Mouse (Mus musculus) bone marrow macrophage, adult 2 months (primary cell): ENCODE measurements around the gene Nme6. TPM values are rescaled to one million over a fixed set of nuclear protein-coding genes. Genes with fewer than 3 reads are reported as not detected.

Experiments used
- H3K27ac ChIP-seq: 2 replicates; pipeline ENCODE4 v1.5.1; 2012; ENCODE audit warnings: low read depth, low read length; ENCODE audit not compliant: insufficient read depth
- H3K4me1 ChIP-seq: 2 replicates; pipeline ENCODE4 v1.6.1; 2012; ENCODE audit warnings: low read length; ENCODE audit not compliant: control insufficient read depth, insufficient read depth
- H3K4me3 ChIP-seq: 2 replicates; pipeline ENCODE4 v1.5.1; 2012; ENCODE audit warnings: mild to moderate bottlenecking, low read length, moderate library complexity; ENCODE audit not compliant: insufficient read depth
- CTCF ChIP-seq: IDR thresholded peaks from 2 replicates; pipeline ENCODE4 v1.5.1; 2012; ENCODE audit warnings: low read depth, mild to moderate bottlenecking, low read length, moderate library complexity
- POLR2A ChIP-seq: IDR thresholded peaks from 2 replicates; pipeline ENCODE4 v1.6.1; 2012; ENCODE audit warnings: mild to moderate bottlenecking, low read depth, low read length, borderline replicate concordance
- polyA plus RNA-seq: library from polyadenylated mRNA; stranded (reverse); fragments of >200 nt; gene quantifications from 2 replicates; pipeline ENCODE4 v1.2.4, GENCODE M21; 2012; ENCODE audit not compliant: missing spikeins, insufficient read depth, insufficient read length

The Nme6 gene
- polyA plus RNA-seq, 1 experiment, result 13.9 TPM

DNA sequence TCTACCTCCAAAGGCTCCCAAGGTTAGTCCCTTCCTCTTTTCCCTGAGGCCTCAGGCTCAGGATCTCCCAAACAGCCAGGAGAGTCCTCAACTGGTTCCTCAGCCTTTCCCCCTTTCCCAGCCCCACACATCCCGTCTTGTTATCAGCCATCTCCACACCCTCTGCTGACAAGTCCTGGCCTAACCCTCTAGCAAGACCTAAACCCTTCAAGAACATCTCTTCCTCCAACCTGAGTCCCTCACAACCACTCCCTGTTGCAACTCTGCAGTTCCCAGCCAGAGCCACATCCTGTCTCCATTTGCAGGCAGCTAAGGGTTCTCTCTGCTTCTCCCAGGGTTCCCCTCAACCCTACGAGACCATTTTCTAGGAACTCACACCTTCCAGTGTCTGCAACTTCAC, 33.7 kb downstream of the Nme6 start:
- H3K4me1 ChIP-seq, result peaks cover 8% of the 10 kb centered on the region; the same call in 1 of the 2 replicates
- TF ChIP-seq CTCF, result no peak
- TF ChIP-seq POLR2A, result no peak
- no peak overlapping the region for H3K27ac ChIP-seq
- H3K4me3 ChIP-seq, result no peak overlapping the region

GRCm38 (mm10) chr9:109870983-109871572, 38.5 kb downstream of the Nme6 start:
- no peak for TF ChIP-seq POLR2A
- no peak for TF ChIP-seq CTCF
- H3K27ac ChIP-seq, result no peak overlapping the region
- peaks cover 4% of the 10 kb centered on the region; the same call in 1 of the 2 replicates for H3K4me1 ChIP-seq
- no peak overlapping the region for H3K4me3 ChIP-seq

GRCm38 (mm10) chr9:109874797-109875691, 42.5 kb downstream of the Nme6 start, which contains the start of gene Cdc25a:
Gene Cdc25a (plus strand): TSS chr9:109875579.
- peak within 1 kb of the TSS; percentile 64 for H3K27ac ChIP-seq
- H3K4me3 ChIP-seq, result peak within 1 kb of the TSS; percentile 68
- peaks cover 6% of the 10 kb centered on the region for H3K4me1 ChIP-seq
- TF ChIP-seq POLR2A (no peak), CTCF (no peak)

DNA sequence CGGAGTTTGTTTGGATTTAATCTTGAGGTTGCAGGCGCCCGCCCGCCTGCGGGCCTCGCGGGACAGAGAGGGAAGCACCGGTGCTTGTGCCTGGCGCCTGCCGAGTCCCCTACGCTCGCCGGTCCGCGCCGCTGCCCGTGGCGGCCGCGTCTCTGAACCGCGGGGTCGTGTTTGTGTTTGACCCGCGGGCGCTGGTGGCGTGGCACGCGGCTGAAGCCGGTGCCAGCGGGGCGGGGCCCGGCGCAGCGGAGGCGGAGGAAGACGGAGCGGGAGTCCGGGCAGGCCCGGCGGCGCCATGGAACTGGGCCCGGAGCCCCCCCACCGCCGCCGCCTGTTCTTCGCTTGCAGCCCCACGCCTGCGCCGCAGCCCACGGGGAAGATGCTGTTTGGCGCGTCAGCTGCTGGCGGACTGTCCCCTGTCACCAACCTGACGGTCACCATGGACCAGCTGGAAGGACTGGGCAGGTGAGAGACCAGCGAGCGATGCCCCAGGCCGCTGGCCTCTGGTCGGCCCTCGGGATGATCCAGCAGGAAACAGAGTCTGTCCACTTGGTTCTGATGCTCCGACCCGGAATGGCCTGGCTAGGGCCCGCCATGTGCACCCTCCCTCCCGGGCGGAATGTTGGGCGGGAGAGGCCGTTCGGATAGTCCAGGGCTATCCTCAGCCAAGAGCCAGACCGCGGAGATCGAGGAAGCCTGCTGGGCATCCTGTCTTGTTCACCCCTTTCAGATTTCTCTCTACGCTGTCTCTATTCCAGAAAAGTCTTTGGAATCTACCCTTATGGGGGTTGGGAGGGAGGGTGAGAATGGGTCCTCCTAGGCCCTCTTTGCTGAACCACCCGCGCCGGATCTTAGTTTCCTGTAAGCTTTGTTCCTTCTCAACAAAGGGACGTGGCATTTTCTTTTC, 43.4 kb downstream of the Nme6 start:
- TF ChIP-seq CTCF (no peak), POLR2A (no peak)
- Histone ChIP-seq H3K27ac (peak overlapping the region; percentile 64), H3K4me1 (peaks cover 4% of the 10 kb centered on the region), H3K4me3 (peak overlapping the region; percentile 68)

- Histone ChIP-seq H3K27ac (no peak overlapping the region), H3K4me3 (peak overlapping the region; percentile 68), H3K4me1 (peaks cover 2% of the 10 kb centered on the region)
- no peak for TF ChIP-seq POLR2A
- TF ChIP-seq CTCF, result no peak
Observed at GRCm38 (mm10) chr9:109876756-109877155, 44.2 kb downstream of the Nme6 start.

- H3K27ac ChIP-seq, result no peak overlapping the region
- TF ChIP-seq CTCF, result no peak
- peaks cover 2% of the 10 kb centered on the region for H3K4me1 ChIP-seq
- peak overlapping the region; percentile 68; the same call in 1 of the 2 replicates for H3K4me3 ChIP-seq
Observed at GRCm38 (mm10) chr9:109877666-109878065, 45.1 kb downstream of the Nme6 start.

- peaks cover 2% of the 10 kb centered on the region for H3K4me1 ChIP-seq
- no peak overlapping the region for H3K27ac ChIP-seq
- TF ChIP-seq CTCF (no peak), POLR2A (no peak)
- no peak overlapping the region for H3K4me3 ChIP-seq
Observed at GRCm38 (mm10) chr9:109879305-109879704, 46.8 kb downstream of the Nme6 start.

- no peak for TF ChIP-seq CTCF
- TF ChIP-seq POLR2A, result no peak
- Histone ChIP-seq H3K4me3 (no peak overlapping the region), H3K27ac (no peak overlapping the region), H3K4me1 (no peaks in the 10 kb centered on the region)
Observed at GRCm38 (mm10) chr9:109886259-109886658, 53.7 kb downstream of the Nme6 start.

DNA sequence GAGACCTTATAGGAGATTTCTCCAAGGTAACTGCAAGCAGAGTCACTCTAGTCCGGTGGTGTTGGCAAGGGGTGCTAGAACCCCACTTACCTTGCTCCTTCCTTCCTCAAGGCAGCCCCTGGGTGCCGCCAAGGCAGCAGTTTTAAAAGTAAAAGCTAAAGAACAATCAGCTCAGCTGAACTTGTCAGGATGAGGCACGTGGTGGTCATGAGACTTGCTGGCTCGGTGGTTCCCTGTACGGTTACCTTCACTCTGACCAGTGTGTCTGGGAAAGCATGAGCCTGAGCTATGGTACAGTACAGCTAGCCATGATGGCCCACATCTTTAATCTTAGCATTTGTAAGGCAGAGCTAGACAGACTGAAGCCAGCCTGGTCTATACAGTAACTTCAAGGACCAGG, 54.8 kb downstream of the Nme6 start:
- TF ChIP-seq CTCF (no peak), POLR2A (no peak)
- no peak overlapping the region for H3K4me3 ChIP-seq
- H3K4me1 ChIP-seq, result no peaks in the 10 kb centered on the region
- H3K27ac ChIP-seq, result no peak overlapping the region

GRCm38 (mm10) chr9:109891501-109891900, 59.0 kb downstream of the Nme6 start:
- H3K4me3 ChIP-seq, result no peak overlapping the region
- no peak overlapping the region for H3K27ac ChIP-seq
- TF ChIP-seq POLR2A (no peak), CTCF (no peak)
- H3K4me1 ChIP-seq, result no peaks in the 10 kb centered on the region

Other genes starting within 250 kb of the Nme6 start
- not detected in 2 replicates for gene Fbxw24, start 206.7 kb upstream of the Nme6 start, polyA plus RNA-seq
- gene Fbxw25, start 168.1 kb upstream of the Nme6 start, polyA plus RNA-seq, result not detected in 2 replicates
- not detected in 2 replicates for gene Fbxw18, start 130.0 kb upstream of the Nme6 start, polyA plus RNA-seq
- gene Fbxw26, start 86.7 kb upstream of the Nme6 start, polyA plus RNA-seq, result not detected in 2 replicates
- gene Fbxw27, start 42.1 kb upstream of the Nme6 start, polyA plus RNA-seq, result not detected in 2 replicates
- not detected in 2 replicates for gene Spink8, start 20.5 kb upstream of the Nme6 start, polyA plus RNA-seq
- not detected in 2 replicates for gene Camp, start 16.9 kb downstream of the Nme6 start, polyA plus RNA-seq
- gene Cdc25a, start 42.8 kb downstream of the Nme6 start, polyA plus RNA-seq, result 8.0 and 8.9 TPM in 2 replicates
- 60.7 and 66.0 TPM in 2 replicates for gene Map4, start 98.7 kb downstream of the Nme6 start, polyA plus RNA-seq